Mouse (Mus musculus): ENCODE data around the gene Tmem131l. TPM values are rescaled to one million over a fixed set of nuclear protein-coding genes. Genes with fewer than 3 reads are reported as not detected.
"Not testable (repeated sequence)": the region's sequence is repeated elsewhere in the genome, so short reads cannot be mapped to it uniquely, and the experiment has no call there.

Gene Tmem131l
- polyA plus RNA-seq, 1 experiment from 2014 or later: 86.8 TPM

DNA sequence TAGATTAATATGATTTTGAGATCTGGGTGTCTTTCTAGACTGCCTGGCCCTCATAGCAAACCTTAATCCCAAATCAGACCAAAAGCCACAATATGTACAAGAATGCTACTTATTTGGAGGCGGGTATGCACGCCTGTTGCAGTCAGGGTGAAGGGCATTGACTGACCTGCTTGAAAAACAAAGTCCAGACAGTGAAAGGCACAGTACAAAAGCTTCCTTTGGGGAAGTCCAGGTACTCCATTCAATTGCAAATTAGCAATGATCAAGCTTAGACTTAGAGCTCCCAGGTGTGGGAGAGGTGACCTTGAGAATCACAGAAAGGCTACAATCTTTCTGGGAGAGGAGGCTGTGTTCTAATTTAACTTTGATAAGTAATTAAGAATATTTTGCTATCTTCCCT, 167.1 kb downstream of the Tmem131l start:
- not testable (repeated sequence) for H3K27me3 ChIP-seq (ENCODE audit: control insufficient read depth, insufficient read depth, low read length); H3K4me1 ChIP-seq (ENCODE audit: control insufficient read depth, insufficient read depth, low read length); DNase-seq (ENCODE audit: low spot score); H3K4me2 ChIP-seq (ENCODE audit: low read depth, severe bottlenecking); H3K9me3 ChIP-seq (ENCODE audit: control insufficient read depth, low read length); H3K9ac ChIP-seq (ENCODE audit: low read length); ATAC-seq (ENCODE audit: insufficient number of reproducible peaks, low FRiP score, low TSS enrichment, low read depth); H3K4me3 ChIP-seq (ENCODE audit: low read depth, low read length); H3K36me3 ChIP-seq (ENCODE audit: control insufficient read depth, insufficient read depth, low read length); H3K27ac ChIP-seq (replicated peaks; ENCODE audit: low read depth, low read length)
- 91% methylated on average over 2 of the region's 2 CpGs for WGBS

DNA sequence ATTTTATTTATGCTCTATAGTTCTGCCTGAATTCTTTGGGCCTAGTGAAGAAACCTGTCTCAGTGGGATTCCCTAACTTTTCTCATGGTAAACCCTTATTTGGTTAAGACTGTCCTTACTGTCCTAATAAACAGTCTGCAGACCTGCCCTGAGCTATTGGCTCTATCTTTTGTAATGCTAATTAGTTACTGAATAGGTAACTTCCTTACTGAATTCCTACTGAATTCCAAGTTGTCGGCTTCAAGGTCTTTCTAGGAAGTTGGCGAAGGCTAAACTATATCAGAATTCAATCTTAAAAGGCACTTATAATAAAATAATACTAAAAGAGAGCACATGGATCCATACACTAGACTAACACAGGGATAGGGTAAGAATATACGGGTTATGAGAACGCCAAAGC, 168.0 kb downstream of the Tmem131l start:
- not testable (repeated sequence) for DNase-seq (ENCODE audit: low spot score); H3K27me3 ChIP-seq (ENCODE audit: control insufficient read depth, insufficient read depth, low read length); H3K4me2 ChIP-seq (ENCODE audit: low read depth, severe bottlenecking); H3K27ac ChIP-seq (replicated peaks; ENCODE audit: low read depth, low read length); H3K9me3 ChIP-seq (ENCODE audit: control insufficient read depth, low read length); H3K36me3 ChIP-seq (ENCODE audit: control insufficient read depth, insufficient read depth, low read length); ATAC-seq (ENCODE audit: insufficient number of reproducible peaks, low FRiP score, low TSS enrichment, low read depth); H3K4me3 ChIP-seq (ENCODE audit: low read depth, low read length); H3K4me1 ChIP-seq (ENCODE audit: control insufficient read depth, insufficient read depth, low read length); H3K9ac ChIP-seq (ENCODE audit: low read length)
- WGBS: 96% methylated on average over 4 of the region's 4 CpGs

DNA sequence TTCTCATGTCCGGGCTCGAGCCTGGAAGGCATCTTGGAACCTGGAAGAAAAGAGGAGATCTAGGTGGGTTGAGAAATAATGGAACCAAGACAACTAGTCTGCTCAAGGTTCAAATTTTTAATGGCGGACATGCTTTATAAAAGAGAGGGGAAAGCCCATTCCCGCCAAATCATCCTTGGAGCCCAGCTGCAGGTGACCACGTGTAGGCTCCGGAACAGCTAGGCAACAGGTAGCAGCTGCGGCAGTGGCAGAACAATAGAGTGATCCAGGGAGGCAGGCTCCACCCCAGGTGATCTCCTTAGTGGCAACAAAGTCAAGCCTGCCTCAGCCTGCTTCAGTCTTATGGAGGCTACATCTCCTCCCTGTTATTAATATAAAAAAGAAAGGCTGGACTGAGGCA, 168.4 kb downstream of the Tmem131l start:
- not testable (repeated sequence) for H3K36me3 ChIP-seq (ENCODE audit: control insufficient read depth, insufficient read depth, low read length); H3K4me1 ChIP-seq (ENCODE audit: control insufficient read depth, insufficient read depth, low read length); H3K4me3 ChIP-seq (ENCODE audit: low read depth, low read length); H3K9ac ChIP-seq (ENCODE audit: low read length); DNase-seq (ENCODE audit: low spot score); H3K27ac ChIP-seq (replicated peaks; ENCODE audit: low read depth, low read length); H3K9me3 ChIP-seq (ENCODE audit: control insufficient read depth, low read length); H3K27me3 ChIP-seq (ENCODE audit: control insufficient read depth, insufficient read depth, low read length); H3K4me2 ChIP-seq (ENCODE audit: low read depth, severe bottlenecking); ATAC-seq (ENCODE audit: insufficient number of reproducible peaks, low FRiP score, low TSS enrichment, low read depth)
- WGBS: 90% methylated on average over 7 of the region's 7 CpGs

DNA sequence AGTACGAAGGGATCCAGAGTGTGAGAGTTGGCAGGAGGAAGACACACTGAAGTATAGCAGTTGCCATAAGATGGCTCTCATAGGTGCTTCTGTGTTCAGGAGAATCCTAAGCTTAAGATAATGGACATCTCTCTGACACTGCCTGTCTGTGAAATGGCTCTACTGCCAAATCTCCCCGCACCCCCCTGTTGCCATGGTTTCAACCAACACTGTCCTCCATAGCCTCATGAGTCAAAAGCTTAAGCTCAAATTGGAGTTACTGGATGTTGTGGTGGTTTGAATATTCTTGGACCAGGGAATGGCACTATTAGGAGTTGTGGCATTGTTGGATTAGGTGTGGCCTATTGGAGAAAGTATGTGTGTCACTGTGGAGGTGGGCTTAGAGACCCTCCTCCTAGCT, 170.2 kb downstream of the Tmem131l start:
- WGBS: 92% methylated on average over 2 of the region's 2 CpGs
- no peak for ATAC-seq (ENCODE audit: insufficient number of reproducible peaks, low FRiP score, low TSS enrichment, low read depth)

DNA sequence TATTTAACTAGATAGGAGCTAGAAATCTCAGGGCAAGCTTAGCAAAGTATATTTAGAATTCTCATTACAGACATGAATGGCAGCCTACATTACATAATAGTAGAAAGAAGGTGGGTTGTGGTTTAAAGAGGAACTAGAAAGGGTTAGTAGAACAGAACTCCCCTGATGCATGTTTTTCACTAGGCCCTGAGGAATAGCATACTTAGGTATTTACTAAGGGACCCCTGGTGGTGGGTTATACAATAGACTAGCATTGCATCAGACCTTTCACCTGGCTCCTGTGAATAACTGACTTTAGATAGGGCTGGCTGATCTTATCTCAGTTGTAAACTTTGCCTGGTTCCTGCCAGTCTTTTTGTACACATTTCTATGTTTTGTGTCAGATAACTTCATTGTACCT, 172.9 kb downstream of the Tmem131l start:
- H3K9ac ChIP-seq (ENCODE audit: low read length); DNase-seq (ENCODE audit: low spot score); H3K4me1 ChIP-seq (ENCODE audit: control insufficient read depth, insufficient read depth, low read length): not testable (repeated sequence)

More for the DNA sequence above, 170.2 kb downstream of the Tmem131l start:
- no peak for DNase-seq (ENCODE audit: low spot score)
- Histone ChIP-seq H3K4me3 (ENCODE audit: low read depth, low read length) (no peak overlapping the region), H3K4me2 (ENCODE audit: low read depth, severe bottlenecking) (no peak overlapping the region), H3K9me3 (ENCODE audit: control insufficient read depth, low read length) (no peaks in the 10 kb centered on the region), H3K27ac (replicated peaks; ENCODE audit: low read depth, low read length) (no peak overlapping the region), H3K36me3 (ENCODE audit: control insufficient read depth, insufficient read depth, low read length) (no peaks in the 10 kb centered on the region), H3K27me3 (ENCODE audit: control insufficient read depth, insufficient read depth, low read length) (no peaks in the 10 kb centered on the region), H3K4me1 (ENCODE audit: control insufficient read depth, insufficient read depth, low read length) (no peaks in the 10 kb centered on the region), H3K9ac (ENCODE audit: low read length) (no peak overlapping the region)

DNA sequence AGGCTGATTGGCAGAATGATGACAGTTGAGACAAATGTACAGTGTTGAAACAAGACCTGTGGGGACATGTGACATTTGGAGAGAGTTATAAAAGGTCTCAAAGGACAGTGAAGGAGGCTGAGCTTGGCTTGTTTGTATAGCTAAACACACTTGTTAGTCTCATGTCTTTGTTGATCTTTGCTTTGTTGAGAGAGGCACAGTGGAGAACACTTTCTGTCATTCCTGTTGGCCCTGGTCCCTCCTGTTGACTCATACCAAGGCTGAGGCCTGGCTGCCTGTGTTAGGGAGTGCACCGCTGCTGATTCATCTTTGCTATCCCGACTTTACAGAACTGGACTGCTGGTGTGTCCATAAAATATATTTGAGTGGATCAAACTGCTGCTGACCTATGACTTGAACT, 174.8 kb downstream of the Tmem131l start:
- DNase-seq (ENCODE audit: low spot score) (no peak), ATAC-seq (ENCODE audit: insufficient number of reproducible peaks, low FRiP score, low TSS enrichment, low read depth) (no peak)
- 86% methylated on average over 2 of the region's 2 CpGs for WGBS
- Histone ChIP-seq H3K9me3 (ENCODE audit: control insufficient read depth, low read length) (no peaks in the 10 kb centered on the region), H3K4me2 (ENCODE audit: low read depth, severe bottlenecking) (no peak overlapping the region), H3K4me3 (ENCODE audit: low read depth, low read length) (no peak overlapping the region), H3K27me3 (ENCODE audit: control insufficient read depth, insufficient read depth, low read length) (no peaks in the 10 kb centered on the region), H3K36me3 (ENCODE audit: control insufficient read depth, insufficient read depth, low read length) (no peaks in the 10 kb centered on the region), H3K27ac (replicated peaks; ENCODE audit: low read depth, low read length) (no peak overlapping the region), H3K9ac (ENCODE audit: low read length) (no peak overlapping the region), H3K4me1 (ENCODE audit: control insufficient read depth, insufficient read depth, low read length) (no peaks in the 10 kb centered on the region)

More for the DNA sequence above, 172.9 kb downstream of the Tmem131l start:
- H3K27me3 ChIP-seq (ENCODE audit: control insufficient read depth, insufficient read depth, low read length); H3K27ac ChIP-seq (replicated peaks; ENCODE audit: low read depth, low read length); H3K4me3 ChIP-seq (ENCODE audit: low read depth, low read length); H3K36me3 ChIP-seq (ENCODE audit: control insufficient read depth, insufficient read depth, low read length); H3K4me2 ChIP-seq (ENCODE audit: low read depth, severe bottlenecking); ATAC-seq (ENCODE audit: insufficient number of reproducible peaks, low FRiP score, low TSS enrichment, low read depth); H3K9me3 ChIP-seq (ENCODE audit: control insufficient read depth, low read length): not testable (repeated sequence)

DNA sequence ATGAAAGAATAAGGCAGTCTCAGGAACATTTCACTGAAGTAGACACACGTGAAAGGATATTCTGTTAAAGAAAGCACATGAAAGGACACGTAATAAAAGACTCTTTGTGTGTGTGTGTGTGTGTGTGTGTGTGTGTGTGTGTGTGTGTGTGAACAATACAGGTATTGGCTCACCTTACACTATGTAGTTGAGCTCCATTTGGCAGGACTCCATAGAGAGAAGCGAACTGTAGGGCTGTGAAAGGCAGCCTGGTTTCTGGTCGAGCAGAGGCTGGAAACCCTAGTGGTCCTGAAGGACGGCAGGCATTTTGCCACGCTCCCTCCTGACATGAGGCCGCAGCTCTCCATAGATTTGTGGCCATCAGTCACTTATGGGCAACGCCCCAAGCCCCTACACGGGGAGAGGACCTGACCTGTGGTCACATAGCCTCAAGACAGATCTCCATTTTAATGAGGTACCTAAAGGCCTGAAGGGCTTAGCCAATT, 175.9 kb downstream of the Tmem131l start:
- H3K27ac ChIP-seq (replicated peaks; ENCODE audit: low read depth, low read length): no peak overlapping the region
- H3K4me2 ChIP-seq (ENCODE audit: low read depth, severe bottlenecking): no peak overlapping the region
- no peaks in the 10 kb centered on the region for H3K27me3 ChIP-seq (ENCODE audit: control insufficient read depth, insufficient read depth, low read length)
- H3K4me1 ChIP-seq (ENCODE audit: control insufficient read depth, insufficient read depth, low read length): no peaks in the 10 kb centered on the region
- no peaks in the 10 kb centered on the region for H3K36me3 ChIP-seq (ENCODE audit: control insufficient read depth, insufficient read depth, low read length)
- H3K4me3 ChIP-seq (ENCODE audit: low read depth, low read length): no peak overlapping the region
- no peaks in the 10 kb centered on the region for H3K9me3 ChIP-seq (ENCODE audit: control insufficient read depth, low read length)
- DNase-seq (ENCODE audit: low spot score) (no peak), ATAC-seq (ENCODE audit: insufficient number of reproducible peaks, low FRiP score, low TSS enrichment, low read depth) (no peak)
- H3K9ac ChIP-seq (ENCODE audit: low read length): no peak overlapping the region
- WGBS: 77% methylated on average over 9 of the region's 9 CpGs

DNA sequence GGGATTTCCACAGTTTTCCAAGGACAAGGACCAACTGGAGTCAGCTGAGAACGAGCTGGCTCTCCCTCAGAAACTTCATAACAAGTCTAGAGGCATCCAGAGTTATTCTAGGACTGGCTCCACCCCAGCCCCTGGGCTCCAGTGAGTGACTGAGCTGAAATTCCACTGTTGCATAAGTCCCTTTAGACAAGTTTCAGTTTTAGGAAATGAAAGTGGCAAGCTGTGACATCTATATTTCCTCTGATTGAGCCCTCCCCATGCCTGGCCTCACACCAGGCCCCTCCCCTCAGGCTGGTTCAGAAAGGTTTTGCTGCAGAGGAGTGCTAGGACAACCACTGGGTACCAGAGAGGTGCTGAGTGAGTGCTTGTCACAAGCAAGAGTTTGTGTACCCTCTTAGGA, 177.0 kb downstream of the Tmem131l start:
- WGBS: 67% methylated on average over 1 of the region's 1 CpGs
- ATAC-seq (ENCODE audit: insufficient number of reproducible peaks, low FRiP score, low TSS enrichment, low read depth) (no peak), DNase-seq (ENCODE audit: low spot score) (no peak)
- Histone ChIP-seq H3K27ac (replicated peaks; ENCODE audit: low read depth, low read length) (no peak overlapping the region), H3K27me3 (ENCODE audit: control insufficient read depth, insufficient read depth, low read length) (no peaks in the 10 kb centered on the region), H3K9ac (ENCODE audit: low read length) (no peak overlapping the region), H3K4me2 (ENCODE audit: low read depth, severe bottlenecking) (no peak overlapping the region), H3K36me3 (ENCODE audit: control insufficient read depth, insufficient read depth, low read length) (no peaks in the 10 kb centered on the region), H3K4me1 (ENCODE audit: control insufficient read depth, insufficient read depth, low read length) (no peaks in the 10 kb centered on the region), H3K4me3 (ENCODE audit: low read depth, low read length) (no peak overlapping the region), H3K9me3 (ENCODE audit: control insufficient read depth, low read length) (no peaks in the 10 kb centered on the region)

DNA sequence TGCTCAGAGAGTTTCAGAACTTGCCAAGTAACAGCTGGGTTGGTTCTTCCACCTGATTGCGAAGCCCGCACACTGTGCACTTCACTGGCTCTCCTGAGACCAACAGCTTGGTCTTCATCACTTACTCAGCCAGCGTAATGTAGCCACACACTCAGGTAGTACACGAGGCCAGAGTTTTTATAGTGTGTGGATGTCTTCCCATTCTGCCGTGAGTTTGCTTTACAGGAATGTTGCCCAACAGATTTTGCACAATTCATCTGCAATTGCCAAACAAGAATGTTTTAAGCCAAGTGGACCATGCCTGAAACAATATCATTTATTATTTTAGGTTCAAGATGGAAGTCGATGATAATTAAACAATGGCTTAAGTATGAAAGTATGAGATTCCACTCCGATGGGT, 180.4 kb downstream of the Tmem131l start:
- no peak overlapping the region for H3K4me3 ChIP-seq (ENCODE audit: low read depth, low read length)
- no peak for ATAC-seq (ENCODE audit: insufficient number of reproducible peaks, low FRiP score, low TSS enrichment, low read depth)
- H3K4me1 ChIP-seq (ENCODE audit: control insufficient read depth, insufficient read depth, low read length): no peaks in the 10 kb centered on the region
- 91% methylated on average over 7 of the region's 7 CpGs for WGBS
- H3K9ac ChIP-seq (ENCODE audit: low read length): no peak overlapping the region
- no peaks in the 10 kb centered on the region for H3K36me3 ChIP-seq (ENCODE audit: control insufficient read depth, insufficient read depth, low read length)
- no peak for DNase-seq (ENCODE audit: low spot score)
- no peaks in the 10 kb centered on the region for H3K9me3 ChIP-seq (ENCODE audit: control insufficient read depth, low read length)
- no peak overlapping the region for H3K27ac ChIP-seq (replicated peaks; ENCODE audit: low read depth, low read length)
- H3K4me2 ChIP-seq (ENCODE audit: low read depth, severe bottlenecking): no peak overlapping the region
- no peaks in the 10 kb centered on the region for H3K27me3 ChIP-seq (ENCODE audit: control insufficient read depth, insufficient read depth, low read length)
